Mouse (Mus musculus): ENCODE measurements around the gene Olfr213.
"Not testable (repeated sequence)": the region's sequence is repeated elsewhere in the genome, so short reads cannot be mapped to it uniquely, and the experiment has no call there.

Gene Olfr213

GRCm38 (mm10) chr6:116538156-116538555, at the start of gene Olfr213:
Olfr213 (plus strand) TSS chr6:116538456.
- DNase-seq = no peak

- no peak for DNase-seq
These were observed 49.5 kb upstream of the Olfr213 start, which contains the start of gene Olfr211 for GRCm38 (mm10) chr6:116488791-116489190. Olfr211 (plus strand) TSS chr6:116489091.

- DNase-seq = no peak
These were observed 44.5 kb upstream of the Olfr213 start for GRCm38 (mm10) chr6:116493742-116494141.

- no peak for DNase-seq
These were observed 42.3 kb upstream of the Olfr213 start for GRCm38 (mm10) chr6:116495960-116496359.

GRCm38 (mm10) chr6:116506302-116507003, 31.8 kb upstream of the Olfr213 start, which contains the start of gene Olfr212:
Olfr212 (plus strand) TSS chr6:116506516.
- DNase-seq = not testable (repeated sequence)

GRCm38 (mm10) chr6:116514832-116515231, 23.4 kb upstream of the Olfr213 start:
- no peak for DNase-seq

- DNase-seq = no peak
These were observed 4.2 kb downstream of the Olfr213 start for GRCm38 (mm10) chr6:116542500-116542899.

- DNase-seq = not testable (repeated sequence)
These were observed 12.6 kb downstream of the Olfr213 start, which contains the start of gene Gm5580 for GRCm38 (mm10) chr6:116550841-116551240. Gm5580 (plus strand) TSS chr6:116551141.

GRCm38 (mm10) chr6:116553935-116554334, 15.7 kb downstream of the Olfr213 start, which contains the start of gene Olfr214:
Olfr214 (plus strand) TSS chr6:116554235.
- DNase-seq = no peak

GRCm38 (mm10) chr6:116554952-116555351, 16.7 kb downstream of the Olfr213 start:
- DNase-seq = no peak

- no peak for DNase-seq
These were observed 31.6 kb downstream of the Olfr213 start for GRCm38 (mm10) chr6:116569834-116570233.

- DNase-seq = no peak
These were observed 45.8 kb downstream of the Olfr213 start, which contains the start of gene Olfr215 for GRCm38 (mm10) chr6:116584095-116584494. Olfr215 (minus strand) TSS chr6:116584195.

Measured in thymus, adult 18-20 months (tissue).